Mouse (Mus musculus) brain, embryonic 14.5 days (tissue): ENCODE data around the gene Gm32802.
"Not testable (repeated sequence)": the region's sequence is repeated elsewhere in the genome, so short reads cannot be mapped to it uniquely, and the experiment has no call there.

Source experiments
- CTCF ChIP-seq: fragments of 200-500 bp; IDR thresholded peaks from 2 replicates; pipeline ENCODE4 v1.5.1; 2012; ENCODE audit warnings: inconsistent platforms, mild to moderate bottlenecking, moderate library complexity, borderline replicate concordance; ENCODE audit not compliant: insufficient read depth, insufficient read length; ENCODE audit errors: extremely low read depth
- POLR2A ChIP-seq: fragments of 200-500 bp; IDR thresholded peaks from 2 replicates; pipeline ENCODE4 v1.6.1; 2012; ENCODE audit warnings: mild to moderate bottlenecking, inconsistent platforms, borderline replicate concordance; ENCODE audit not compliant: poor library complexity, insufficient read depth, insufficient read length, severe bottlenecking; ENCODE audit errors: extremely low read depth

DNA sequence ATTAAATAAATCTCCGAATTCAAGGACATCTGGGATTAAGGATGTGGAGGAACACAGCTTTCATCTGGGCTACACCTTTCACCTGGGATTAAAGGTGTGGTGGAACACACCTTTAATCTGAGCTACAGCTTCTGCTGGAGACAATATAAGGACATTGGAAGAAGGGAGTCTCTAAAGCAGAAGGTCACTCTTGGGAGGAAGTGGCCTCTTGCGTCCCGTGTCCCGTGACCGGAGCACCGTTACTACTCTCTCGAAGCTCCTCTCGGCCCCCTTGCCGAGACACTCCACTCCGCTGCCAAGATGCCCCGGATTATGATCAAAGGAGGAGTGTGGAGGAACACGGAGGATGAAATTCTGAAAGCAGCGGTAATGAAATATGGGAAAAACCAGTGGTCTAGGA, at the start of gene Gm32802:
- not testable (repeated sequence) for TF ChIP-seq POLR2A, CTCF
